Mouse (Mus musculus) layer of hippocampus, adult 11-12 months (tissue): Measurements from ENCODE around the gene Cep55.

Experiments used
- DNase-seq: peaks from one replicate; pipeline ENCODE4 v3.0.0; 2022; ENCODE audit warnings: low spot score

Gene Cep55

DNA sequence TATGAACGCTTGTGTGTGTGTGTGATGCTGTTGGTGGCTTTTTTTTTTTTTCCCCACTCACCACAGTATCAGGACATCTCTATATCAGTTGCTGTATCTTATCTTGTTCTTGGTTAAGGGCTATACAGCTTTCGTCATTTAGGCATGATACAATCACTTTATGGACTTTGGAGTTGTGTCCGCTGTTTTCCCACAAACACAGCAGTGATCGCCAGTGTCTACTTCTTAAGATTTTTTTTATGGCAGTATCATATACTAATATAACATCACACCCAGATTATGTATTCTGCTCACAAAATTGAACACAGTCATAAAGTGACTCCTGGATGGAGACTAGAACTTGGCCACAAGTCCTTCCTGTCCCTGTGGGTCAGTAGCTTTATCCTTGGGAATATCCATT is 53.1 kb downstream of the Cep55 start:
- no peak for DNase-seq

DNA sequence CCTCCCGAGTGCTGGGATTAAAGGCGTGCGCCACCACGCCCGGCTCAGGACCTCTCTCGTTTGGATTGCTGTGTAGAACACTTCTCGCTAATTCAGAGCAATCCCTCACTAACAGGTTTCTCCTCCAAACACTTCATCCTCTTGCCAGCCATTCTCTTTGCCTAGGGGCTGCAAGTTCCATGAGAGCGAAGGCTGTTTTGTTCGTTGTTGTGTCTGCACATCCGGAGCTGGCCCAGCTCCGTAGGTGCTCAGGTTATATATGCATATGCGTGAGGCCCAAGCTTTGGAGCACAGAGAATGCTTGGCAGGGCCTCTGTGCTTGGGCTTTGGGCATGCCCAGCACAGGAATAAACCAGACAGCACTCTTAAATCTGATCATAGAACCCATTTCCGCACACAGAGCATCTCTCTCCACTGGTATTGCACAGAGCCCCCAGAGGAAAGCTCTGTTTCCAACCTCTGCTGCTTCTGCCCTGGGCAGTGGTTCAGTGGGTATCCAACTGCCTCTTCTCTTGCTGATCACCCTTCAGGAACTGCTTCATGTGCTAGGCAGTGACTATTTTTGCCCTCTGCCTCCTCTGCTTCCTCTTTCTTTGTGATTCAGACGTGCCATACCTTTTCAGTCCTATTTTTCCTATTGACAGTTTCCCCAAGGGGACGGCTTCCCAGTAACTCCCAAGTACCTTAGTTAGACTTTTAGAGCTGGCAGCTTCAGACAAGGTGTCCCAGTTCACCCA is 54.9 kb downstream of the Cep55 start:
- no peak for DNase-seq

DNA sequence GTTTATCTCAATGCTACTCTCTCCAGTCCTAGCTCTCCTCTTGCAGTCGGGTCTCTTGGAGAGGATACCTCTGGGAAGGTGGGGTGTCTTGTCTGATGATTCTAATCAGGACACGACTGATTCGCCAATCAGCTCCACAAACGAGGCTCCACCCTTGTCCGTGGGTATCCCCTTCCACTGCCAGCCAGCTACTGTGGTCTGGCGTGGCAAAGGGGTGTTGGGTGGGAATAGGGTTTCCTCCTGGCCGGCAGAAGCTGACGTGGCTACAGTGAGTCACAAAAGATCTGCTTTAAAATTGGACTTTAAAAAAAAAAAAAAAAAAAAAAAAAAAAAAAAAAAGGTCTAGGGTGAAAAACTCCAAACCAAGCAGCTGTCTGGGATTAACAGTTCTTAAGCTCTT is 56.2 kb downstream of the Cep55 start:
- no peak for DNase-seq

DNA sequence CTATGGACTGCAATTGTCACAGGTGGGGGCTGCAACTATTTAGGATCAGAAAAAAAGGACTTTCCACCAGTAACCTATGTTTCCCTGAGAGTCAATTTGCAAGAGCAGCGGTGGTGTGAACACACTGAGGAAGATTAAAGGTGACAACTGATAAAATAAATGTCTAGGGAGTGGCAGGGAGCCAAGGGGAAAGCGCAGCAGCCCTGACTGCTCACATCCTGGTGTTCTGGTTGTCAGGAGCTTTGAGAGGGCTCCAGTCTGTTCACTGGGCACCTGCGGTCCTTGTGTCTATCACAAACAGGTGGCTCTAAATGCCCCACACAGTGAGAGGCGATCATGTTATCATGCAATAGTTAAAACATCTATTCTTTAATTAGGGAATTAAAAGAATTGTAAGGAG is 57.8 kb downstream of the Cep55 start:
- DNase-seq = no peak

DNA sequence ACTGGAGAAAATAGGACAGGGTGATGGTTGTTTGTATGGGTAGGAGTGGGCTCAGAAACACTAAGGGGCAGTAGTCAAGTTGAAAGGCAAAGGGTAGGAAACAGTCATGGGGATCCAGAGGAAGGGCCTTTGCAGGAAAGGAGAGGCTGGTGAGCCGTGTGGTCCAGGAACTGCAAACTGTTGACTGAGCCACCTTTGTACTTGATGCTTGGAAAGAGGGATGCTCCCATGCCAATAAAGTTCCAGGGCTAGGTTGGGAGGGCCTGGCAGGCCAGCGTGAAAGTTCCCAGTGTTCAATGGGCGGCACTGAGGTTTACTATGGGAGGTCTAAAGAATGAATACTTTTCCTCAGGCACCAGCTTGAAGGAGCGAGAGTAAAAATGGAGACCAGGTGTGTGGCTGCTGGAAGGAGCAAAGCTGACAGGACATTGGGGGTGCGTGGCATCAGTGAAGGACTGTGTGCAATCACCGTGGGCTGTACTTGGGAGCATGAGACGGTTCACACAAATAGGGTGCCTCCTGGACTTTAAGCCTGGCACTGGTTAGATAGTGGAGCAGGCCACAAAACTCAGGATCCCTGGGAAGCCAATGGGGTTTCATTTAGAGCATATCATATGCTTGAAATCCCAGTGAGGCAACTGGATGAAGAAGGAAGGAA is 60.2 kb downstream of the Cep55 start:
- DNase-seq = no peak

DNA sequence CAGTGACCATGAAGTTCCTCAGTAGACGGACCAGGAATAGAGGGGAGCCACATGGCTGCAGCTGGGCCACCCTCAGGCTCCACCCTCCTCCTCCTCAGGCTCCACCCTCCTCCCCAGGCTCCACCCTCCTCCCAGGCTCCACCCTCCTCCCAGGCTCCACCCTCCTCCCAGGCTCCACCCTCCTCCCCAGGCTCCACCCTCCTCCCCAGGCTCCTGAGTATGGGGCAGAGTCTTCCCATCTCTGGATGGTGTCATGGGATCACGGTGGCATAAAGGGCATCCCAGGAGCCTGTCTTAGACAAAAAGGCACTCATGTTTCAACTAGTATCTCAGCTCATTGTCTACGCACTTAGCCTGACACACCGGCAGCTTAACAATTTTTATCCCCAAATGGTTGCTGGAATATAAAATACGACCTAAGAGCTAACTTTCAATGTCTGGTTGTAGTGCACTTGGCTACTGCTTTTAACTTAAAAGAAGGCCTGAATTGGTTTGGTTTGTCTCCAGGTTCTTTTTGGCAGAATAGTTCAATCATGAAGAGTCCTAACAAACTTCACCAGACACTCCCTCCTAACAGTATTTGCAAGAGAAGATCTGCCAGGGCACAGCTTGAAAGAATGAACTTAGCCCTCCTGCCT is 65.4 kb downstream of the Cep55 start:
- no peak for DNase-seq

DNA sequence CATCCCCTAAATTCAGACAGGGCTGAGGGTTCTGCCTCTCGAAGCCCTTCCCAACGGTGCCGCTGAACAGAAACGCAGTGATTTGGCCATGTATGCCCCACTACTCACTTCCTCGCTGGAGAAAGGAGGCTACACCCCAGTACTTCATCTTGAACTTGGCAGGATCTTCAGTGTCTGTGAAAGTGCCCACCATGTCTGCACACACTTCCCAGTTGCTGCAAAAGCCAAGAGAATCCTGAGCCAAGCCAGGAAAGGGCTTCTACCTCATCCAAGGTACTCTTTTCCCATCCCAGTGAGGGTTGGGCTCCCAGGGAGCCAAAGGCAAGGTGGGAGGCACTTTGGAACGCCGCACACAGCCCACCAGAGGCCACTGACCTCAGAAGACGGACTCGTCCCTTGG is 69.1 kb downstream of the Cep55 start:
- no peak for DNase-seq
